Mouse (Mus musculus): ENCODE measurements around the gene Lrmp. TPM values are rescaled to one million over a fixed set of nuclear protein-coding genes. Genes with fewer than 3 reads are reported as not detected.
"Not testable (repeated sequence)": the region's sequence is repeated elsewhere in the genome, so short reads cannot be mapped to it uniquely, and the experiment has no call there.

Gene Lrmp
- 1 to 10 TPM; 4.1 to 4.6 TPM for total RNA-seq (2021)
- long read RNA-seq, experiment 1, partial matches to known transcripts: 0 of 5 reads
- long read RNA-seq, experiment 1, other reads (novel, unspliced or antisense): 4 of 5 reads
- long read RNA-seq, experiment 2, partial matches to known transcripts: 0 of 4 reads
- long read RNA-seq, experiment 2, other reads (novel, unspliced or antisense): 3 of 4 reads

GRCm38 (mm10) chr6:145115476-145116097 lies at the start of gene Lrmp:
Gene Lrmp, plus strand, starts transcription at chr6:145115653.
- DNase-seq (ENCODE audit: low spot score in 2 of 2): no peak

- no peak for DNase-seq (ENCODE audit: low spot score in 2 of 2)
Measured at GRCm38 (mm10) chr6:145066416-145066815, 49.0 kb upstream of the Lrmp start.

DNA sequence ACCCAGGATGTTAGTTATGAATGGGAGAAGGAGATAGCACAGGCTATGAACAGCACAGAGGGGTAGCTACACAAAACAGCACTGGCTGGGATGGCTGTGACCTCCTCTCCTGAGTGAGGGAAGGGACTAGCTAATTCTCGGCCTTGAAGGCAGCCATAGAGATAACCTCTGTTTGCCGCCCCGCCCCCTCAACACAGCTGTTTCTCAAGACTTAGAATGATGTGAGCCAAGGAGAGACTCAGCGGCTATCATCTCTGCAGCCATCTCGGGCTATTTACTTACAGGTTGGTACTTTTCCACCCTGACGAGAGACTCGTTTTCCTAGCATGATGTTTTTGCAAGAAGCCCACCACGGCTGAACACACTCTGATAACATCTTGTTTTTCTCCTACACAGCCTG lies 47.8 kb upstream of the Lrmp start:
- no peak for DNase-seq (ENCODE audit: low spot score in 2 of 2)

GRCm38 (mm10) chr6:145069397-145069796 lies 46.1 kb upstream of the Lrmp start:
- no peak for DNase-seq (ENCODE audit: low spot score in 2 of 2)

- DNase-seq (ENCODE audit: low spot score in 2 of 2): no peak
Measured at GRCm38 (mm10) chr6:145069921-145070320, 45.5 kb upstream of the Lrmp start.

GRCm38 (mm10) chr6:145074461-145074860 lies 41.0 kb upstream of the Lrmp start:
- DNase-seq (ENCODE audit: low spot score in 2 of 2): no peak

DNA sequence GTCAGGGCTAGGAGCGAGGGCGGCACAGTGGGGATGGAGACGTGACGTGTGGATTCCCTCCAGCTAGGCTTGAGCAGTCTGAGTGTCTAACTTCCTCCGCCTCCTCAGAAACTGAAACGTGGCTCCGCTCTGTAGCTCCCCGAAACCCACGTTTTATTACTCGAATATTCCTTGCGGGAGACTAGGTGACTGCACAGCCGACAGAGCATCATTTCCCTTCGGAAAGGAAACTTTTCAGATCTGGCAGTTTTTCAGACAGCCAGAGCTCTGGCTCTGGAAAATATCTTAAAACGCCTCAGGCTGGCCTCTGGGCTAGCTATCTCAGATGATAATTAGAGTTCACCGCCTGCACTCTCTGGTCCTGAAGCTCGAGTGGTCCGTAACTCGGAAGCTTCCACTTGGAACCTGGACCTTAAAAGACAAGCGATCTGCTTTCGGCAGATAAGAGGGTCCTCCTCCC lies 40.3 kb upstream of the Lrmp start:
- DNase-seq (ENCODE audit: low spot score in 2 of 2): no peak

GRCm38 (mm10) chr6:145075548-145076224 lies 39.8 kb upstream of the Lrmp start, which contains the start of gene Bcat1:
Gene Bcat1, minus strand, starts transcription at chr6:145076184.
- DNase-seq (ENCODE audit: low spot score in 2 of 2): peak in 1 of 2 experiments; percentile 44

- no peak for DNase-seq (ENCODE audit: low spot score in 2 of 2)
Measured at GRCm38 (mm10) chr6:145076286-145076685, 39.2 kb upstream of the Lrmp start.

- DNase-seq (ENCODE audit: low spot score in 2 of 2): no peak
Measured at GRCm38 (mm10) chr6:145079087-145079759, 36.2 kb upstream of the Lrmp start.

DNA sequence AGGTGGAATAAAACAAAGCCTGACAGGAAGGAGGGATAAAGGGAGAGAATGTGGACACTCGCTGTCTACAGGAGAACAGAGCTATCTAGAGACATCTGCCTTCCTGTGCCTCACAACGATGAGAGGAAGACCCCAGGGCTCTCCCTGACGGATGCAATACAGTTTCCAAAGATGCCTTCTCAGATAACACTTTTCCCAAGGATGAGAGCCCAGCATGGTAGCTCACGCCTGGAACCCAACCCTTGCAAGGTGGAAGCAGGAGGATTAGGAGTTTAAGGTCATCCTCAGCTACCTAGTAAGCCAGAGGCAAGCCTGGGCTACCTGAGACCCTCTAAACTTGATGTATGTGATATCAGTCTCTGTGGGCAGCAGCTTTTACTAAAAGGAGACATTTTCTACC lies 33.7 kb upstream of the Lrmp start:
- DNase-seq (ENCODE audit: low spot score in 2 of 2): no peak

- no peak for DNase-seq (ENCODE audit: low spot score in 2 of 2)
Measured at GRCm38 (mm10) chr6:145084343-145085117, 30.9 kb upstream of the Lrmp start.

DNA sequence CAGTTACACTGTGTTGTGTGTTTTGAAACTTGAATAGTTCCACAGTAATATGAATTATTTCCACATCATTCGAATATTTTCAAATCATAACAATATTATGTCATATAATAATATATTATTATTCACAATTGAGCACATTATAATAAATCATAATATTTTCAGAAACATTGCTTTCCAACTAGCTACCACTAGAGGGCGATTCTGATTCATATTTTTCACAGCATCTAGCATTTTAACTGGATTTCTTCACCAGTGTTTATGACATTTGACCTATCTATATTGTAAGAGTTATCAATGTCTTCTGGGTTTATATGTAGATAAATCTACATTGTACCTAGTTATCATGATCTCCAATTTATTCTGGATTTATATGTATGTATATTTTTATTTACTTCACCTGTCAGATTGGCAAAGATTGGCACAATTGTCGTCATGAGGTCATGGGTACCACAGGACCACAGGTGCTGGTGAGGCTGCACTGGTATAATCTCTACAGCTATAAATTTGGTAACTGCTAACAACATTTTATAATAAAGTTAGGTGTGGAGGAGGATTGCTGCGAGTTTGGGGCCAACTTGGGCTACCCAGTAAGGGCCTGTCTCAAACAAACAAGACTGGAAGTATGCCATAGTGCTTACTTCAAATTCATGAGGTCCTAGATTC lies 26.9 kb upstream of the Lrmp start:
- DNase-seq (ENCODE audit: low spot score in 2 of 2): no peak

- no peak for DNase-seq (ENCODE audit: low spot score in 2 of 2)
Measured at GRCm38 (mm10) chr6:145089373-145089772, 26.1 kb upstream of the Lrmp start.

- DNase-seq (ENCODE audit: low spot score in 2 of 2): no peak
Measured at GRCm38 (mm10) chr6:145090201-145090863, 25.1 kb upstream of the Lrmp start.

DNA sequence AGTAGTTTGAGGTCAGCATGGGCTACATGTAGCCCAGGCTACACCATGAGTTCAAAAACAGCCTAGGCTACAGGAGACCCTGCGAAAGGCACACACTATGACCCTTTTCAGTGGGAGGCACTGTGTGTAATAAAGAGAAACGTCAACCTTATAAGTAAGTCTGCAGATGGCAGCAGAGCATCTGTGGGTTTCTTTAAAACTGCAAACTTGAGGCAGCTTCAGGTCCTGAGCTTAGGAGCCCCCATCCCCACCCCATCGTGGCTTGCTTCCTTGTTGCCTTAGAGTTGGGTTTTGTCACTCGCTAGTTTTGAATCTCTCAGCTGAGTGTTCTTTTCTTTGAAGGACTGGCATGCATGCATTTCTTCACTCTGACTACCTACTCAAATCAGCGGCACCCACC lies 24.5 kb upstream of the Lrmp start:
- no peak for DNase-seq (ENCODE audit: low spot score in 2 of 2)

DNA sequence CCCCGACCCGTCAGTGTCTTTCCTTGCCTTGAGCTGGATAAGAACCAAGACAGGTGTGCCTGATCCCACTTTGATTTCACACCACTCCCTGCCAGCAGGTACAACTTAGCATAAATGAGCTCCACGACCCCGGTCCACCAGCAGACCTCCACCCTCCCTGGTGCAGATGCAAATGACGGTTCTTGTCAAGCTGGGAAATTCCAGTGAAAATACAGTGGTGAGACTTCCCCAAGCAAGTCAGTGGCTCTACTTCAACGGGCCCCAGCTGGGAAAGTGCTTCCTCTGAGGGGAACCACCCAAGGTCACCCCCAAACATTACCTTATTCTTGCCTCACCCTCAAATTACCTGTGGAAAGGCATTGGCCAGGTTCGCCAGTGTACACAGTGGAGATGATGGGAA lies 23.5 kb upstream of the Lrmp start:
- no peak for DNase-seq (ENCODE audit: low spot score in 2 of 2)

DNA sequence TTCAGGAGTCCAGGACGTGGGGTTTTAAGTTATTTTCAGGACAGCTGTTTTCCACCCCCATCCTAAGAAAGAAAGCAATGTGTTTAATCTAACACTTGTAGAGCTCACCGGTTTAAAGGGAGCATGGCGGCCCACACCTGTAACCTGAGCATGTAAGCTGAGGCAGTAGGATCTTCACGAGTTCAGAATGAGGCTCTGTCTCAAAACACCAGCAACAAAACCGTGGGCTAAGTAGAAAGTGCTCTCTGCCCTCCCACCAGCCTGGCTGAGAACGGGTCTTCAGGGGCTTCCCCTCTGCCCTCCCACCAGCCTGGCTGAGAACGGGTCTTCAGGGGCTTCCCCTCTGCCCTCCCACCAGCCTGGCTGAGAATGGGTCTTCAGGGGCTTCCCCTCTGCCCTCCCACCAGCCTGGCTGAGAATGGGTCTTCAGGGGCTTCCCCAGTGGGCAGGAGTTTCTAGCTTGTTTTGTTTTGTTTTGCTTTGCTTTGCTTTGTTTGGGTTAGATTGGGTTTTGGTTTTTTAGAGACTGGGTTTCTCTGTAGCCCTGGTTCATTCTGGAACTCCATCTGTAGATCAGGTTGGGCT lies 22.3 kb upstream of the Lrmp start:
- DNase-seq (ENCODE audit: low spot score in 2 of 2): not testable (repeated sequence)

GRCm38 (mm10) chr6:145094431-145094830 lies 21.0 kb upstream of the Lrmp start:
- DNase-seq (ENCODE audit: low spot score in 2 of 2): no peak

- no peak for DNase-seq (ENCODE audit: low spot score in 2 of 2)
Measured at GRCm38 (mm10) chr6:145100923-145101322, 14.5 kb upstream of the Lrmp start.
